Mouse (Mus musculus): ENCODE measurements around the gene Cyp2s1.

DNA sequence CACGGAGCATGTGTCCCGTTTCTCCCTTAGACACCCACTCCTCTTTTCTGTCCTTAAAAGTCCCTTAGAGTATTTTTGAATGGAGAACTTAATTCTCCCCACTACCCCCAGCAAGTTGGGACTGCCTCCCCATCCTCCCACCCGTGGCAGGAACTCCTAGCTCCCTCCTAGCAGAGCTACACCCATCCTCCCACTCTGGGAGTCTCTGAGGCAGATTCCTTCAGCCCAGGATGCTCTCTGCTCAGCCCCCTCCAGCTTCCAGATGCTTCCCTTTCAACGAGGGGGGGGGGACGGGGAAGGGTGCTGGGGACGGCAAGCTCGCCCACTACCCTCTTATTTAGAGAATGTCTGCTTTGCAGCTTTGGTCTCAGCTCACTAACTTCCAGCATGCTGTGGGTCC is 1.1 kb downstream of the Cyp2s1 start:
- no peak for TF ChIP-seq CTCF (IDR thresholded peaks at IDR 0.05; ENCODE audit: borderline replicate concordance, control insufficient read depth, extremely low read depth, insufficient read depth, low read length, poor library complexity)
- TF ChIP-seq POLR2A (IDR thresholded peaks at IDR 0.05; ENCODE audit: control insufficient read depth, extremely low read depth, insufficient read depth, low read length, poor library complexity) = no peak

Measured in thymus, adult 2 months (tissue).